Mouse (Mus musculus) MN1 (cell line): Measurements from ENCODE around the gene Mfsd2a.

Experiments
- DNase-seq: peaks from one replicate; pipeline ENCODE4 v3.0.0-alpha.2; 2016; ENCODE audit warnings: low spot score

The Mfsd2a gene

GRCm38 (mm10) chr4:122961100-122961567, at the start of gene Mfsd2a:
Mfsd2a (minus strand) TSS chr4:122961188.
- DNase-seq, result peak; percentile 58

GRCm38 (mm10) chr4:123005054-123005966, 44.3 kb upstream of the Mfsd2a start:
- DNase-seq, result no peak

- DNase-seq, result no peak
Observed at GRCm38 (mm10) chr4:123000617-123001342, 39.8 kb upstream of the Mfsd2a start.

- DNase-seq, result no peak
Observed at GRCm38 (mm10) chr4:123000130-123000529, 39.1 kb upstream of the Mfsd2a start.

- no peak for DNase-seq
Observed at GRCm38 (mm10) chr4:122999263-122999691, 38.3 kb upstream of the Mfsd2a start.

GRCm38 (mm10) chr4:122998537-122999262, 37.7 kb upstream of the Mfsd2a start:
- peak; percentile 14 for DNase-seq

- peak; percentile 49 for DNase-seq
Observed at GRCm38 (mm10) chr4:122996618-122997381, 35.8 kb upstream of the Mfsd2a start.

- peak; percentile 27 for DNase-seq
Observed at GRCm38 (mm10) chr4:122996221-122996617, 35.2 kb upstream of the Mfsd2a start.

GRCm38 (mm10) chr4:122995404-122996220, 34.6 kb upstream of the Mfsd2a start, which contains the start of gene Mycl:
Mycl (plus strand) TSS chr4:122995652.
- DNase-seq, result peak; percentile 63

GRCm38 (mm10) chr4:122992276-122992675, 31.3 kb upstream of the Mfsd2a start:
- DNase-seq, result no peak

GRCm38 (mm10) chr4:122991177-122991576, 30.2 kb upstream of the Mfsd2a start:
- DNase-seq, result no peak

- DNase-seq, result peak; percentile 11
Observed at GRCm38 (mm10) chr4:122988004-122988403, 27.0 kb upstream of the Mfsd2a start.

GRCm38 (mm10) chr4:122987421-122987820, 26.4 kb upstream of the Mfsd2a start:
- DNase-seq, result no peak

GRCm38 (mm10) chr4:122985110-122985509, 24.1 kb upstream of the Mfsd2a start:
- peak; percentile 78 for DNase-seq

GRCm38 (mm10) chr4:122983486-122984261, 22.7 kb upstream of the Mfsd2a start:
- DNase-seq, result no peak

- no peak for DNase-seq
Observed at GRCm38 (mm10) chr4:122982537-122982936, 21.5 kb upstream of the Mfsd2a start.

GRCm38 (mm10) chr4:122981930-122982329, 20.9 kb upstream of the Mfsd2a start:
- DNase-seq, result no peak

- no peak for DNase-seq
Observed at GRCm38 (mm10) chr4:122981238-122981637, 20.2 kb upstream of the Mfsd2a start.

GRCm38 (mm10) chr4:122980684-122981083, 19.7 kb upstream of the Mfsd2a start:
- DNase-seq, result no peak

GRCm38 (mm10) chr4:122979826-122980225, 18.8 kb upstream of the Mfsd2a start:
- DNase-seq, result no peak
